Mouse (Mus musculus) hindbrain, embryonic 12.5 days (tissue): Measurements from ENCODE around the gene Ubd. TPM values are rescaled to one million over a fixed set of nuclear protein-coding genes. Genes with fewer than 3 reads are reported as not detected.
A peak's percentile ranks its signal among the peaks of the same experiment; 100 is the strongest.

Experiments
- ATAC-seq: fragments of 200-750 bp; cut with Nextera tagmentation; 2 replicates; pipeline ENCODE4 v1.8.0; 2017; ENCODE audit warnings: moderate TSS enrichment; ENCODE audit not compliant: low FRiP score
- H3K27ac ChIP-seq: fragments of 300-500 bp; sonication (generic); 2 replicates; pipeline ENCODE4 v1.5.1; 2016; ENCODE audit warnings: mild to moderate bottlenecking
- H3K27me3 ChIP-seq: fragments of 300-500 bp; sonication (generic); 2 replicates; pipeline ENCODE4 v1.6.1; 2016; ENCODE audit warnings: mild to moderate bottlenecking
- H3K36me3 ChIP-seq: fragments of 300-500 bp; sonication (generic); 2 replicates; pipeline ENCODE4 v1.6.1; 2016; ENCODE audit warnings: mild to moderate bottlenecking
- H3K4me1 ChIP-seq: fragments of 300-500 bp; sonication (generic); 2 replicates; pipeline ENCODE4 v1.6.1; 2016
- H3K4me2 ChIP-seq: fragments of 300-500 bp; sonication (generic); replicated peaks from 2 replicates; pipeline ENCODE4 v1.6.1; 2016; ENCODE audit warnings: mild to moderate bottlenecking
- H3K4me3 ChIP-seq: fragments of 300-500 bp; sonication (generic); 2 replicates; pipeline ENCODE4 v1.5.1; 2016; ENCODE audit warnings: mild to moderate bottlenecking
- H3K9ac ChIP-seq: fragments of 300-500 bp; sonication (generic); 2 replicates; pipeline ENCODE4 v1.6.1; 2016; ENCODE audit warnings: mild to moderate bottlenecking, moderate library complexity
- H3K9me3 ChIP-seq: fragments of 300-500 bp; sonication (generic); replicated peaks from 2 replicates; pipeline ENCODE4 v1.6.1; 2016; ENCODE audit warnings: mild to moderate bottlenecking
- WGBS: fragments of 180-500 bp; shearing (Covaris S2); methylation state at CpG from one replicate; pipeline ENCODE4 v1.1.7; 2016; 5-methylcytosine and 5-hydroxymethylcytosine counted together
- polyA plus RNA-seq: library from polyadenylated mRNA; unstranded; fragments of >200 nt; fragmentation: Nextera tagmentation; extraction: Ambion mirVana; gene quantifications from 2 replicates; pipeline ENCODE4 v1.2.1, GENCODE M21; 2016

Gene Ubd
- not detected in 2 replicates for polyA plus RNA-seq

GRCm38 (mm10) chr17:37193656-37194055 is at the start of gene Ubd:
Gene Ubd, plus strand, starts transcription at chr17:37193892.
- Histone ChIP-seq H3K9me3 (no peaks in the 10 kb centered on the region), H3K4me2 (no peak within 1 kb of the TSS), H3K27ac (no peak within 1 kb of the TSS), H3K36me3 (no peaks in the 10 kb centered on the region), H3K4me3 (no peak within 1 kb of the TSS), H3K27me3 (peaks cover 31% of the 10 kb centered on the region), H3K9ac (no peak within 1 kb of the TSS), H3K4me1 (peaks cover 4% of the 10 kb centered on the region)
- no peak for ATAC-seq
- WGBS: 91% methylated on average over 2 of the region's 2 CpGs

GRCm38 (mm10) chr17:37161394-37161793 is 32.3 kb upstream of the Ubd start, which contains the start of gene Olfr93:
Gene Olfr93, minus strand, starts transcription at chr17:37161494.
- Histone ChIP-seq H3K9me3 (no peaks in the 10 kb centered on the region), H3K27me3 (no peaks in the 10 kb centered on the region), H3K4me3 (no peak within 1 kb of the TSS), H3K27ac (no peak within 1 kb of the TSS), H3K36me3 (no peaks in the 10 kb centered on the region), H3K9ac (no peak within 1 kb of the TSS), H3K4me1 (no peaks in the 10 kb centered on the region), H3K4me2 (no peak within 1 kb of the TSS)
- no peak for ATAC-seq

GRCm38 (mm10) chr17:37185474-37185873 is 8.2 kb upstream of the Ubd start:
- Histone ChIP-seq H3K4me1 (no peaks in the 10 kb centered on the region), H3K9ac (no peak overlapping the region), H3K4me2 (no peak overlapping the region), H3K27me3 (no peaks in the 10 kb centered on the region), H3K27ac (no peak overlapping the region), H3K4me3 (no peak overlapping the region), H3K36me3 (no peaks in the 10 kb centered on the region), H3K9me3 (no peaks in the 10 kb centered on the region)
- ATAC-seq: no peak
- 58% methylated on average over 6 of the region's 6 CpGs for WGBS

GRCm38 (mm10) chr17:37190711-37191110 is 3.0 kb upstream of the Ubd start:
- H3K27me3 ChIP-seq: peaks cover 3% of the 10 kb centered on the region; the same call in 1 of the 2 replicates
- H3K36me3 ChIP-seq: no peaks in the 10 kb centered on the region
- H3K9ac ChIP-seq: no peak overlapping the region
- no peaks in the 10 kb centered on the region for H3K9me3 ChIP-seq
- ATAC-seq: no peak
- no peak overlapping the region for H3K4me3 ChIP-seq
- no peak overlapping the region for H3K4me2 ChIP-seq
- no peak overlapping the region for H3K27ac ChIP-seq
- H3K4me1 ChIP-seq: no peaks in the 10 kb centered on the region
- 38% methylated on average over 2 of the region's 2 CpGs for WGBS

GRCm38 (mm10) chr17:37193032-37193431 is 660 bp upstream of the Ubd start:
- no peak for ATAC-seq
- Histone ChIP-seq H3K4me2 (no peak overlapping the region), H3K27ac (no peak overlapping the region), H3K36me3 (no peaks in the 10 kb centered on the region), H3K27me3 (peaks cover 25% of the 10 kb centered on the region), H3K9me3 (no peaks in the 10 kb centered on the region), H3K4me1 (peaks cover 4% of the 10 kb centered on the region), H3K9ac (no peak overlapping the region), H3K4me3 (no peak overlapping the region)

- 96% methylated on average over 5 of the region's 5 CpGs for WGBS
- H3K9ac ChIP-seq: no peak overlapping the region
- H3K4me3 ChIP-seq: no peak overlapping the region
- H3K27ac ChIP-seq: no peak overlapping the region
- H3K4me1 ChIP-seq: peaks cover 4% of the 10 kb centered on the region
- H3K36me3 ChIP-seq: no peaks in the 10 kb centered on the region
- peaks cover 31% of the 10 kb centered on the region for H3K27me3 ChIP-seq
- ATAC-seq: no peak
- no peaks in the 10 kb centered on the region for H3K9me3 ChIP-seq
- H3K4me2 ChIP-seq: no peak overlapping the region
Observed at GRCm38 (mm10) chr17:37194782-37195181, 1.1 kb downstream of the Ubd start.

- H3K27ac ChIP-seq: no peak overlapping the region
- H3K4me3 ChIP-seq: peak overlapping the region; percentile 66
- ATAC-seq: peak; percentile 91
- H3K36me3 ChIP-seq: no peaks in the 10 kb centered on the region
- peak overlapping the region; percentile 71 for H3K9ac ChIP-seq
- peaks cover 34% of the 10 kb centered on the region for H3K27me3 ChIP-seq
- WGBS: under 1% methylated on average over 77 of the region's 77 CpGs
- H3K4me2 ChIP-seq: peak overlapping the region; percentile 95
- H3K9me3 ChIP-seq: no peaks in the 10 kb centered on the region
- peaks cover 4% of the 10 kb centered on the region for H3K4me1 ChIP-seq
Observed at GRCm38 (mm10) chr17:37196845-37197724, 3.4 kb downstream of the Ubd start.

DNA sequence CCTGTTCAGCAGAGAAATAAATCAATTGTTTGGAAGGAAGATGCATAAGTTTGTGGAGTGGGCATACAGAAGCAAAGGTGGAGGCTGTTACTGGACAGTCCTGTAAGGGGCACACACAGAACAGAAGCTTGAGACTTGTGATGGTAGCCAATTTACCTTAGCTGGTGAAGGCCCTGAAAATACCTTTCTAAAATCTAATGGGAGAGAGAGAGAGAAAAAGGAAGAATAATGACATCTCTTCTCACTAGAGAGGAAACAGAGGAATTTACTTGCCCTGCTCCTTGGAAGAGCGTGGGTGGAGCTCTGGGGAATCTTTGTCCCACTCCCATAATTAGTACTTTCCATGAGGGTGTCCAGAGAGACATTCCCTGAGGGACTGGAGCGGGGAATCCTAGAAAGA is 7.2 kb downstream of the Ubd start, which contains the start of gene Olfr94:
TSS of gene Olfr94 (minus strand) at position 101 of the 400 bp plus-strand sequence.
- no peak for ATAC-seq
- Histone ChIP-seq H3K9ac (no peak within 1 kb of the TSS), H3K27me3 (peaks cover 31% of the 10 kb centered on the region)

DNA sequence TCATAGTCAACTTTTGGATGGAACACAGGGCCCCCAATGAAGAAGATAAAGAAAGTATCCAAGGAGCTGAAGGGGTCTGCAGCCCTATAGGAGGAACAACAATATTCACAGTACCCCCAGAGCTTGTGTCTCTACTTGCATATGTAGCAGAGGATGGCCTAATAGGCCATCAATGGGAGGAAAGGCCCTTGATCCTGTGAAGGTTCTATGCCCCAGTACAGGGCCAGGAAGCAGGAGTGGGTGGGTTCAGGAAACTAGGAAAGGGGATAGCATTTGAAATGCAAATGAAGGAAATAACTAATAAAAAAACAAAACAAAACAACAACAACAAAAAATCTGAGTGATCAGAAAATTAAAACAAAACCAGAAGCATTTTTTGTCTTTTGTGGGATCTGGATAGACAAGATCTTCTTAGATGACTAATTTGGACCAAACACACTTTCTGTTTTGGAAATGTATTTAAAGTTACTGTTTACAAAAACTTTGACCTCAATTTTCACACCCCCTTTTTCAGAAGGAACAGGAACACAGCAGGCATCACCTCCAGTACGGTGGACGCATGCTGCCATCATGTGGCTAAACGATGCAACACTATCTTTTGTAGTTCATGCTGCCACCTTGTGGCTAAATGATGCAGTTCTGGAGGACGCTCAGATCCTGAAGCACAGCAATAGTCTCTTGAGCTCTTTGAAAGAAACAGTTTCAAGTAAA is 9.7 kb downstream of the Ubd start:
- Histone ChIP-seq H3K9me3 (no peaks in the 10 kb centered on the region), H3K4me3 (no peak overlapping the region), H3K36me3 (no peaks in the 10 kb centered on the region), H3K27me3 (peaks cover 6% of the 10 kb centered on the region), H3K4me2 (no peak overlapping the region), H3K4me1 (no peaks in the 10 kb centered on the region), H3K27ac (no peak overlapping the region), H3K9ac (no peak overlapping the region)
- 1% methylated on average over 4 of the region's 4 CpGs for WGBS
- ATAC-seq: peak; percentile 80

More for the DNA sequence above, 7.2 kb downstream of the Ubd start, which contains the start of gene Olfr94:
- 84% methylated on average over 2 of the region's 2 CpGs for WGBS
- no peaks in the 10 kb centered on the region for H3K9me3 ChIP-seq
- peaks cover 4% of the 10 kb centered on the region for H3K4me1 ChIP-seq
- H3K4me2 ChIP-seq: no peak within 1 kb of the TSS
- H3K27ac ChIP-seq: no peak within 1 kb of the TSS
- no peaks in the 10 kb centered on the region for H3K36me3 ChIP-seq
- H3K4me3 ChIP-seq: no peak within 1 kb of the TSS

DNA sequence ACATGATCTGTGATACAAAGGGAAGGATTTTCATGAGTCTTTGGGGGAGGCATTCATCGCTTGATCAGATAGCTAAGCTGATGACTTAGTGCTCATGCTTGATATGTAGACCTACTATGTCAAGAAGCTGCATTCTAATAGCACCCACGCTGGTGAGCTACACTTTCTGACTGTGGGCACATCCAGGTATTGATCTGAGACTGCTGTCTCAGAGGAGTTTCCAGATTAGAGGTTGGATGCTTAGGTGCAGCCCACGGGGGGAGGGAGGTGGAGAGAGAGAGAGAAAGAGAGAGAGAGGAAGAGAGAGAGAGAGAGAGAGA is 10.2 kb downstream of the Ubd start:
- Histone ChIP-seq H3K4me2 (no peak overlapping the region), H3K36me3 (no peaks in the 10 kb centered on the region), H3K9me3 (no peaks in the 10 kb centered on the region), H3K4me3 (no peak overlapping the region), H3K27me3 (peaks cover 7% of the 10 kb centered on the region; the same call in 1 of the 2 replicates), H3K27ac (no peak overlapping the region), H3K4me1 (no peaks in the 10 kb centered on the region), H3K9ac (no peak overlapping the region)
- peak; percentile 52 for ATAC-seq
- 40% methylated on average over 3 of the region's 3 CpGs for WGBS

- Histone ChIP-seq H3K4me1 (peaks cover 4% of the 10 kb centered on the region; the same call in 1 of the 2 replicates), H3K4me2 (peak overlapping the region; percentile 50), H3K4me3 (peak overlapping the region; percentile 34), H3K27ac (no peak overlapping the region), H3K9ac (no peak overlapping the region; the same call in 1 of the 2 replicates), H3K9me3 (no peaks in the 10 kb centered on the region), H3K27me3 (peaks cover 19% of the 10 kb centered on the region), H3K36me3 (no peaks in the 10 kb centered on the region)
- WGBS: 22% methylated on average over 40 of the region's 40 CpGs
- ATAC-seq: peak; percentile 67
Observed at GRCm38 (mm10) chr17:37210884-37211768, 17.4 kb downstream of the Ubd start.

GRCm38 (mm10) chr17:37213018-37213417 is 19.3 kb downstream of the Ubd start, which contains the start of gene Olfr95:
Gene Olfr95, minus strand, starts transcription at chr17:37213118.
- Histone ChIP-seq H3K4me3 (no peak within 1 kb of the TSS), H3K4me1 (peaks cover 4% of the 10 kb centered on the region; the same call in 1 of the 2 replicates), H3K4me2 (no peak within 1 kb of the TSS), H3K36me3 (no peaks in the 10 kb centered on the region), H3K27me3 (peaks cover 19% of the 10 kb centered on the region), H3K9ac (no peak within 1 kb of the TSS), H3K9me3 (no peaks in the 10 kb centered on the region), H3K27ac (no peak within 1 kb of the TSS)
- WGBS: 77% methylated on average over 3 of the region's 3 CpGs
- ATAC-seq: no peak
